Mouse (Mus musculus) megakaryocyte, embryonic 14.5 days (primary cell): ENCODE measurements around the gene Gm10638.

Experiments
- FLI1 ChIP-seq: IDR thresholded peaks from 2 replicates; pipeline ENCODE4 v1.6.1; 2012; ENCODE audit warnings: low read length, inconsistent platforms, mixed read lengths
- GATA1 ChIP-seq: IDR thresholded peaks from 3 replicates; pipeline ENCODE4 v1.6.1; 2012; ENCODE audit warnings: mixed read lengths, low read length, inconsistent platforms, borderline replicate concordance

DNA sequence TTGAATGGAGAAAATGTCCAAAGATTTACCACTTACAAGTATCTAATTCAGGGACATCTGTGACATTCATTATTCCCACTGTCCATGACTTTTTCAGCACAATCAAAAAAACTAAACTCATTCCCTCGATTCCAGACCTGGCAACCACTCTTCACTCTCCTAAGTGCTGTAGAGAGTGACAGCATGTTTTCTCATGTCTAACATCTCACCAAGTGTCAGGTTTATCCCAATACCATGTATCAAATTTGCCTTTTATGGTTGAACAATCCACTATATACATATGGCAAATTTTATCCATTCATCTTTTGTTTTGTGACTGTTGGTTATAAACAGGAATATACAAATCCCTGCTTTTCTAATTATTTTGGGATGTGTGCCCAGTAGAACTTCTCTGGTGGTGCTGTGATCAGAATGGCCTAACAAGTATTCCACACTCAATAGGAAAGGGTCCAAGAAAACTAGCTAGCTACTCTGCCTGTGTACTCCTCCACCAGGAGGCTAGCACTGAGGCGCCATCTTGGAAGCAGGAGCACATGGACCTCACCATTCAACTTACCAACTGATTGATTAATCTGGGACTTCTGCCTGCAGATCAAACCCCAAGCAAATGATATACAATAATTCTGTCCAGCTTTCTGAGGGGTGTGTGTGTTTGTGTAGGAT lies 27.0 kb upstream of the Gm10638 start:
- TF ChIP-seq GATA1 (no peak), FLI1 (no peak)
